Mouse (Mus musculus) cerebellum, adult 2 months (tissue): Measurements from ENCODE around the gene 1700113H08Rik.
A peak's percentile ranks its signal among the peaks of the same experiment; 100 is the strongest.

ENCODE experiments used
- CTCF ChIP-seq: fragments of 200-500 bp; IDR thresholded peaks from 2 replicates; pipeline ENCODE4 v1.5.1; 2011; ENCODE audit warnings: low read depth, mild to moderate bottlenecking, control low read depth, low read length, moderate library complexity, borderline replicate concordance; ENCODE audit not compliant: insufficient read depth
- POLR2A ChIP-seq: fragments of 200-500 bp; IDR thresholded peaks from 2 replicates; pipeline ENCODE4 v1.6.1; 2011; ENCODE audit warnings: low read length, control low read depth, borderline replicate concordance; ENCODE audit not compliant: insufficient read depth

DNA sequence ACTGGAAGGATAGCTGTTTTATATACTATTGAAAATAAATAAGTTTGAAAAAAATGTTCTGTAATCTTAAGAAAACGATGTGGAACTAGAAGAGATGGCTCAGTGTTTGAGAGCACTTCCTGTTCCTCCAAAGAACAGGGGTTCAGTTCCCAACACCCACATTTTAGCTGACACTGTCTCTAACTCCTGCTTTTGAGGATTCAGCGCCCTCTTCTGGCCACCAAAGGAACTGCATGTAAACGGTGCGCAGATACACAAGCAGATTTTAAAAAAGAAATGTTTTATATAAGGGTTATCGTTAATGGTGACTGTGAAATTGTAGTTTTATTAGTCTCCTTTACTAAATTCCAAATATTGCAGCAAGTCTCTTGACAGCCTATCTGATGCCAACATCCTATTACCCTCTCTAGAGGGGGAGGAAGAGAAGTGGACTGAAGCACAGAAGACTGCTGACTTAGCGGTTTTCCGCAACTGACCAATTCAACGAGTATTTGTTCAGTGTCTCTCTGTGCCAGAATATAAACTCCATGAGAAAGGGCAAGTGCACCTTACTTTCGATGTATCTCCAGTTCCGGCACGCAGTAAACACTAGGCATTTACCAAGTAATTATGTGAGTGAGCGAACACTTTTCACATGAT, 68.5 kb downstream of the 1700113H08Rik start:
- TF ChIP-seq CTCF (peak; percentile 8; the same call in 1 of the 2 replicates), POLR2A (no peak)
